In genomic region chr10:111329326-111329725, GRCm38 (mm10) we compare ENCODE assay signal across 13 mouse cellular contexts. TPM values are rescaled to one million over a fixed set of nuclear protein-coding genes. Genes with fewer than 3 reads are reported as not detected.
DNase-seq lines count a peak whose midpoint lies in the region; ATAC-seq and TF ChIP-seq lines count a peak whose summit lies in the region.
"Had no signal": no experiment of that assay in that cellular context is flagged by ENCODE, and none has a peak within 500 bp of the region (broad histone marks: within the 10 kb centered on the region; RNA-seq: fewer than 3 reads in every experiment).

No protein-coding gene starts in this region.

- DNase-seq in cerebellum, adult 9-11 months: peak; percentile 7
- DNase-seq in cerebellum, adult 9-10 months: no peak
- peak; percentile 18 for DNase-seq in ovary, adult 18-20 months (ENCODE audit: low spot score)
- no peak for DNase-seq in ovary, postnatal 14 days (ENCODE audit: low spot score)
- DNase-seq in kidney, postnatal 4 days: peak; percentile 39 to 44
- peak; percentile 64 for DNase-seq in testis, postnatal 14 days (ENCODE audit: low spot score)
- DNase-seq in left cerebral cortex, adult 2 months (ENCODE audit: extremely low spot score in 1 of 2, low spot score in 2 of 2): no peak
- DNase-seq: B cell, adult 2 months; liver, embryonic 13.5 days; thymus, postnatal 36 days had no signal

- H3K4me1 ChIP-seq in hindbrain, embryonic 12.5 days: no peaks in the 10 kb centered on the region
- H3K4me1 ChIP-seq: embryonic facial prominence, embryonic 10.5 days; forebrain, embryonic 15.5 days; liver, embryonic 13.5 days had no signal

- no peaks in the 10 kb centered on the region for H3K27me3 ChIP-seq in hindbrain, embryonic 12.5 days
- H3K27me3 ChIP-seq: forebrain, embryonic 15.5 days; liver, embryonic 13.5 days had no signal

- no peak for ATAC-seq in hindbrain, embryonic 12.5 days (ENCODE audit: low FRiP score)
- ATAC-seq: forebrain, embryonic 15.5 days had no signal

- no peak overlapping the region for H3K27ac ChIP-seq in hindbrain, embryonic 12.5 days
- H3K27ac ChIP-seq in left cerebral cortex, adult 2 months: no peak overlapping the region
- H3K27ac ChIP-seq: embryonic facial prominence, embryonic 10.5 days; forebrain, embryonic 15.5 days; liver, embryonic 13.5 days had no signal

- 87% methylated on average over 5 of the region's 5 CpGs for WGBS in hindbrain, embryonic 12.5 days

- no peaks in the 10 kb centered on the region for H3K36me3 ChIP-seq in hindbrain, embryonic 12.5 days
- H3K36me3 ChIP-seq: embryonic facial prominence, embryonic 10.5 days; forebrain, embryonic 15.5 days; liver, embryonic 13.5 days had no signal

- TF ChIP-seq CTCF in left cerebral cortex, adult 2 months (IDR thresholded peaks at IDR 0.05): no peak

- intact Hi-C loops in left cerebral cortex, adult 2 months (cut with DNase I): no loop called here

- no peak overlapping the region for H3K4me3 ChIP-seq in hindbrain, embryonic 12.5 days
- no peak overlapping the region for H3K4me3 ChIP-seq in left cerebral cortex, adult 2 months
- H3K4me3 ChIP-seq: embryonic facial prominence, embryonic 10.5 days; forebrain, embryonic 15.5 days; liver, embryonic 13.5 days had no signal

- no peak overlapping the region for H3K9ac ChIP-seq in hindbrain, embryonic 12.5 days
- H3K9ac ChIP-seq: forebrain, embryonic 15.5 days; liver, embryonic 13.5 days had no signal

- no peaks in the 10 kb centered on the region for H3K9me3 ChIP-seq in hindbrain, embryonic 12.5 days (replicated peaks)
- H3K9me3 ChIP-seq: embryonic facial prominence, embryonic 10.5 days; forebrain, embryonic 15.5 days; liver, embryonic 13.5 days had no signal

- no peak overlapping the region for H3K4me2 ChIP-seq in hindbrain, embryonic 12.5 days (replicated peaks)
- H3K4me2 ChIP-seq: forebrain, embryonic 15.5 days; liver, embryonic 13.5 days had no signal

RNA-seq across cellular contexts. Expression of gene Bbs10, which starts 30.8 kb away (rescaled TPM):
- 6.5 and 6.7 TPM in 2 replicates for polyA plus RNA-seq in hindbrain, embryonic 12.5 days (2016; fragmentation: Nextera tagmentation; extraction: Ambion mirVana)
- total RNA-seq in left cerebral cortex, adult 2 months (2021): 1 to 10 TPM; 4.9 to 6.7 TPM

Comparison
In these comparisons a context has a peak if more than half of its experiments do, and no peak if none do; other contexts are left out.
1. DNase-seq: peak in cerebellum, adult 9-11 months (single experiment), ovary, adult 18-20 months (single experiment), kidney, postnatal 4 days (2 of 2) and testis, postnatal 14 days (single experiment); none in cerebellum, adult 9-10 months (single experiment), ovary, postnatal 14 days (single experiment) and left cerebral cortex, adult 2 months (0 of 2).